ENCODE assay signal across 24 mouse cellular contexts in genomic region chrX:143082732-143083131, GRCm38 (mm10). TPM values are rescaled to one million over a fixed set of nuclear protein-coding genes. Genes with fewer than 3 reads are reported as not detected.
DNase-seq lines count a peak whose midpoint lies in the region; ATAC-seq and TF ChIP-seq lines count a peak whose summit lies in the region.
"Had no signal": no experiment of that assay in that cellular context is flagged by ENCODE, and none has a peak within 500 bp of the region (broad histone marks: within the 10 kb centered on the region; RNA-seq: fewer than 3 reads in every experiment).

No protein-coding gene starts in this region.

- TF ChIP-seq CTCF in hindbrain, postnatal 0 days (IDR thresholded peaks at IDR 0.05; ENCODE audit: low read depth), result no peak

- ATAC-seq in hindbrain, postnatal 0 days, result no peak; the same call in 1 of the 2 replicates
- peak; percentile 13; the same call in 1 of the 2 replicates for ATAC-seq in lung, embryonic 15.5 days (ENCODE audit: borderline replicate concordance, extremely low read depth, low FRiP score, low TSS enrichment)
- ATAC-seq: forebrain, embryonic 13.5 days had no signal

- no peaks in the 10 kb centered on the region; the same call in 1 of the 2 replicates for H3K27me3 ChIP-seq in hindbrain, postnatal 0 days (ENCODE audit: insufficient read depth, low read length)
- H3K27me3 ChIP-seq in hindbrain, embryonic 10.5 days (ENCODE audit: insufficient read depth, poor library complexity, severe bottlenecking), result peaks cover 89% of the 10 kb centered on the region
- H3K27me3 ChIP-seq in lung, embryonic 15.5 days, result peaks cover 23% of the 10 kb centered on the region
- H3K27me3 ChIP-seq: stomach, embryonic 15.5 days had no signal

- WGBS in hindbrain, postnatal 0 days, result 43% methylated on average over 1 of the region's 1 CpGs
- 46% methylated on average over 1 of the region's 1 CpGs for WGBS in hindbrain, embryonic 10.5 days
- 40% methylated on average over 1 of the region's 1 CpGs for WGBS in lung, embryonic 15.5 days

- H3K9ac ChIP-seq in hindbrain, postnatal 0 days (replicated peaks; ENCODE audit: low read length), result no peak overlapping the region
- no peak overlapping the region for H3K9ac ChIP-seq in lung, embryonic 15.5 days
- H3K9ac ChIP-seq: forebrain, embryonic 13.5 days; liver, embryonic 15.5 days; neural tube, embryonic 15.5 days; stomach, embryonic 15.5 days had no signal

- H3K4me1 ChIP-seq in hindbrain, postnatal 0 days (ENCODE audit: insufficient read depth, low read length), result no peaks in the 10 kb centered on the region
- H3K4me1 ChIP-seq in hindbrain, embryonic 10.5 days (replicated peaks), result 0 out of 2 replicates have a peak, but pooled peaks cover 8% of the 10 kb centered on the region
- H3K4me1 ChIP-seq in lung, embryonic 15.5 days, result 0 out of 2 replicates have a peak, but pooled peaks cover 2% of the 10 kb centered on the region
- H3K4me1 ChIP-seq: forebrain, embryonic 13.5 days; liver, embryonic 15.5 days; megakaryocyte, embryonic 14.5 days; stomach, embryonic 15.5 days had no signal

- no peak overlapping the region for H3K4me3 ChIP-seq in hindbrain, postnatal 0 days (ENCODE audit: low read length)
- H3K4me3 ChIP-seq in hindbrain, embryonic 10.5 days, result no peak overlapping the region
- no peak overlapping the region for H3K4me3 ChIP-seq in lung, embryonic 15.5 days
- H3K4me3 ChIP-seq: forebrain, embryonic 13.5 days; heart, adult 2 months; liver, embryonic 15.5 days; megakaryocyte, embryonic 14.5 days; myocyte; neural tube, embryonic 15.5 days; stomach, embryonic 15.5 days had no signal

- H3K27ac ChIP-seq in hindbrain, postnatal 0 days, result no peak overlapping the region
- no peak overlapping the region for H3K27ac ChIP-seq in hindbrain, embryonic 10.5 days
- no peak overlapping the region for H3K27ac ChIP-seq in lung, embryonic 15.5 days
- H3K27ac ChIP-seq: forebrain, embryonic 13.5 days; heart, adult 2 months; liver, embryonic 15.5 days; neural tube, embryonic 15.5 days; stomach, embryonic 15.5 days had no signal

- H3K9me3 ChIP-seq in hindbrain, postnatal 0 days (ENCODE audit: low read length), result no peaks in the 10 kb centered on the region
- no peaks in the 10 kb centered on the region for H3K9me3 ChIP-seq in hindbrain, embryonic 10.5 days
- no peaks in the 10 kb centered on the region for H3K9me3 ChIP-seq in lung, embryonic 15.5 days
- H3K9me3 ChIP-seq: forebrain, embryonic 13.5 days; G1E; liver, embryonic 15.5 days; megakaryocyte, embryonic 14.5 days; neural tube, embryonic 15.5 days; stomach, embryonic 15.5 days had no signal

- no peak overlapping the region for H3K4me2 ChIP-seq in hindbrain, postnatal 0 days (ENCODE audit: low read depth, low read length)
- no peak overlapping the region for H3K4me2 ChIP-seq in lung, embryonic 15.5 days
- H3K4me2 ChIP-seq: forebrain, embryonic 13.5 days; liver, embryonic 15.5 days; neural tube, embryonic 15.5 days; stomach, embryonic 15.5 days had no signal

- H3K36me3 ChIP-seq in hindbrain, postnatal 0 days (ENCODE audit: insufficient read depth, low read length), result no peaks in the 10 kb centered on the region
- H3K36me3 ChIP-seq in hindbrain, embryonic 10.5 days, result no peaks in the 10 kb centered on the region
- H3K36me3 ChIP-seq in lung, embryonic 15.5 days, result no peaks in the 10 kb centered on the region
- H3K36me3 ChIP-seq: G1E; liver, embryonic 15.5 days; neural tube, embryonic 15.5 days; stomach, embryonic 15.5 days had no signal

- DNase-seq in hindbrain, postnatal 0 days (ENCODE audit: low spot score), result peak; percentile 8
- DNase-seq in hindbrain, embryonic 10.5 days (ENCODE audit: low spot score), result no peak
- DNase-seq in lung, adult 18-20 months, result no peak
- peak; percentile 44 for DNase-seq in cerebellum, adult 18-20 months
- DNase-seq in cerebellum, postnatal 25 days, result peak; percentile 48 to 62
- no peak for DNase-seq in adrenal gland, postnatal 4 days (ENCODE audit: low spot score in 2 of 2)
- no peak for DNase-seq in ovary, adult 18-20 months (ENCODE audit: low spot score)
- DNase-seq: adrenal gland, postnatal 14 days; gastrocnemius, postnatal 25 days; heart, adult 2 months; kidney, adult 18-20 months; midbrain, embryonic 14.5 days; right cerebral cortex, postnatal 25 days; thymus, adult 18-20 months had no signal

RNA-seq across cellular contexts. Expression of gene Rtl9, which starts 16.7 kb away (rescaled TPM):
- 3.7 TPM in 2 replicates for total RNA-seq in hindbrain, postnatal 0 days (2014; rRNA removed)
- 0.69 and 0.81 TPM in 2 replicates for polyA plus RNA-seq in hindbrain, postnatal 0 days (2015; fragmentation: Nextera tagmentation; extraction: Ambion mirVana)
- 0.12 and 0.17 TPM in 2 replicates for polyA plus RNA-seq in hindbrain, embryonic 10.5 days (2016; fragmentation: Nextera tagmentation; extraction: Ambion mirVana)
- 0.36 and 0.50 TPM in 2 replicates for polyA plus RNA-seq in lung, embryonic 15.5 days (2015; fragmentation: Nextera tagmentation; extraction: Ambion mirVana)
- total RNA-seq in adrenal gland, postnatal 4 days (2021), result 1 to 10 TPM; 1.2 to 1.4 TPM
- total RNA-seq: G1E; hematopoietic stem cell, adult 5-6 weeks had no signal
- polyA plus RNA-seq: G1E; heart, embryonic 14.5 days had no signal

Comparison
In these comparisons a context has a peak if more than half of its experiments do, and no peak if none do; other contexts are left out.
1. DNase-seq: peak in hindbrain, postnatal 0 days (single experiment), cerebellum, adult 18-20 months (2 of 2) and cerebellum, postnatal 25 days (2 of 2); none in hindbrain, embryonic 10.5 days (single experiment), lung, adult 18-20 months (0 of 2), adrenal gland, postnatal 4 days (0 of 2) and ovary, adult 18-20 months (single experiment).